Mouse (Mus musculus) frontal cortex, postnatal 36 days (tissue): ENCODE results near the gene Olfr285.
A peak's percentile ranks its signal among the peaks of the same experiment; 100 is the strongest.

Experiments
- DNase-seq, 2 experiments: peaks; one replicate each; pipeline ENCODE4 v3.0.0; 2022; ENCODE audit warnings: low spot score in 2 of 2

Olfr285 gene

DNA sequence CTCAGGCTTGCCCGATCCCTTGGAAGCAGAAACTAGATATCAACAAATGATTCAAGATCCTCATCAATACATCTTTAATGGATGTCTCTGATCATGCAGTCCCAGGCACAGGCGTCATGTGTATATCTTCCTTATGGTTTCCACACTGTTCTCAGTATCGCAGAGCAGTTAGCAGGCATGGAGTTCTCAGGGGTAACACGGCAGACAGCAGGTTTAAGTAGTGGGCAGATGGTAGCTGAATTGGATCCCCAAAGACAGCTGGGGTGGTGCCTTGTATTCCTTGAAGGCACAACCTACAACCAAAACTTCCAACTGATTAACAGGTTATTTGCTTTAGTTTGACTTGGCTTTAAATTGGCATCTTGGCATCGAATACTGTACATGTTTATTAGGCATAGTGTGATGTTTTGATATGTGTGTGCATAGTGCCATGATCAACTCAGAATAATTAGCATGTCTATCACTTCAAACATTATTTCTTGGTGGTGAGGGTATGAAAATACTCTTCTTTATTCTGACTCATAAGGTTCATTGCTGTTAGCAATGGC lies at the start of gene Olfr285:
Olfr285 (minus strand) TSS at position 177 of the 548 bp plus-strand sequence.
- DNase-seq, result no peak

DNA sequence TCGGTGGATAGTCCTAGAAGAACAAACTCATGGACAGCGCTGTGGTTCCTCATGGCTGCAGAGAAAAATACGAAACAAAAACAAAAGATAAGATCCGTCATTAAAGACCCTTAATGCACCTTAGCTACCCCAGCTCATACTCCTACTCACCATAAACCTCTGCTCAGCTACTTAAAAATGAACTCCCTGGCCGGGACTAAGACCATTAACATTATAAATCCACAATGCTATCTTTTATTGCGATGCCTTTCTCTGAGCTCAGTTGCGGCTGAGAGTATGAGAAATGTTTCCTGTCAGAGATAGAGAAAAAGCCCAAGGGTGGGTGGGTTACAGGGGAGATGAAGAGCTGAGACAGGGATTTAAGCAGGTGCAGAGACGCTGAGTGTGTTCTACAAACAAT lies 23.7 kb upstream of the Olfr285 start, which contains the start of gene Olfr284:
Olfr284 (minus strand) TSS at position 101 of the 400 bp plus-strand sequence.
- no peak for DNase-seq

DNA sequence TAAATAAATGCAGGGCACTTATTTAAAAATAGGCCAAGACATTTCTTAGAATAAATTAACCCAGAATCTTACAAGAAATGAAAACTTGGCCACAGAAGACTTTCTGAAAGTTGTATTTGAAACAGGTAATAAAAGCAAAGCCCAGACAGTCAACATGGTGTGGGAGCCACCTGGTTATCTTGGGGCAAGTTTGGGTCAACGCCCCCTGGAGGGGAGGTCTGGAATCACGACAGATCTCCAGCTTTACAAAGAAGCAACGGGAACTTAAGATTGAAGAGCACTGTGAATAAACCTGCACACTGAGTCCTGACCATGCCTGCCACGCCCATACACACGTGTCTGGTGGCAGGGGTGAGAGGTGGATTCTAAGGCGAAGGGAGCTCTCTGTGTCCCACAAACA lies 1.4 kb downstream of the Olfr285 start:
- no peak for DNase-seq

DNA sequence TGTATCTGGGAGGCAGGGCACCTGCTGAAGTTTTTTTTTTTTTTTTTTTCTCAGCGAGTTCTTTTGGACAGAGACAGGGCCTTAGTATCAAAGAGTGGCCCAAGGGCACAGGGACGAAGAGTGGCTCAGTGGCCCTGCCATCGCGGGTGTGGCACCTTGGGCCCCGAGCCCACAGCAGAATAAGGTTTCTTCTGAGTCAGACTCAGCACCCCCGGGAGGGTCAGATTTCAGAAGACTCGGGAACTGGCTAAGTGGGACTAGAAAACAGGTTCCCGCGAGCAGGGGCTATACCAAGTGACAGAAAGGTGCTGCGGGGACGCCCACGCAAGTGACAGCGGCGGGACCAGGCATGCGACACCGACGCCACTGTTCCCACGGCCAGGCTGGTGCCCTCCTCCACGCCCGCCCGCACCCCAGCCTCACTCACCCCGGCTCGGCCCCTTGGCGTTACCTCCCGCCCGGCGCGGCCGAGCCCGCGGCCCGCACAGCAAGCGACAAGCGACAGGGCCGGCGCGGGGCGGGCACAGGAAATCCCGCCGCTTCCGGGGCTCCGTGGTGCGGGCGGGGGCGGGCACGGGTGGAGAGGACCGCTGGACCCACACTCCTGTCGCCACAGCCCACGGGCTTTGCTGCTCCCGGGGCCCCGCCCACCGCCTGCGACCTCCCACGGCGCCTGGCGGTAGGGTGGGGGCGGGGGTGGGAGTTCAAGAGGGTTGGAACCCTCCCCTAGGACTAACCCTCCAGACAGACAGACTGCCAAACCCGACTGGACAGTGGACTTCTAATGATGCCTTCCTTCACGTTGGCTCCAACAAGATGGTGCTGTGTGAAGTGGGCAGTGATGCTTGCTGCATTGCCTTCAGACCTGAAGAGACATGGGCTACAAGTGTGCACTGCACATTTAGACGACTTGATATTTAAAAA lies 21.3 kb downstream of the Olfr285 start, which contains the start of gene Zfp641:
Zfp641 (minus strand) TSS at position 534 of the 924 bp plus-strand sequence.
- peak in 1 of 2 experiments; percentile 30 for DNase-seq

DNA sequence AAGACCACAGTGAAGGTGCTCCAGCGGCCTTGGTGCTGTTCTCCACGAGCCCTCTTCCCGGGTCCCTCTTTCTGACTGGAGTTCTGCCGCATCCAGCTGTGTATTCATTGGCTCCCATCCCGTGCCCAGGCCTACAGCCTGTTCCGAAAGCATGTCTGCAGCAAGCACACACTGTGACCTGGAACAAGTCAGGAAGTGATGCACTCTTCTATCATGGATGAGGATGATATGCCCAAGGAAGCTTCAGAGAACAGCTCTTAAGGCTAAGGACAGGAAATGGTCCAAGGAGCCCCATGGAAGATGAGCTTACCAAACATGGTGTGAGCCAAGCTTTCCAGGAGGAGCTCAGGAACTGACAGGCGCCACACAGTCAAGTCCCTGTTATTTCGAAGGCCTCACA lies 23.5 kb downstream of the Olfr285 start:
- no peak for DNase-seq

DNA sequence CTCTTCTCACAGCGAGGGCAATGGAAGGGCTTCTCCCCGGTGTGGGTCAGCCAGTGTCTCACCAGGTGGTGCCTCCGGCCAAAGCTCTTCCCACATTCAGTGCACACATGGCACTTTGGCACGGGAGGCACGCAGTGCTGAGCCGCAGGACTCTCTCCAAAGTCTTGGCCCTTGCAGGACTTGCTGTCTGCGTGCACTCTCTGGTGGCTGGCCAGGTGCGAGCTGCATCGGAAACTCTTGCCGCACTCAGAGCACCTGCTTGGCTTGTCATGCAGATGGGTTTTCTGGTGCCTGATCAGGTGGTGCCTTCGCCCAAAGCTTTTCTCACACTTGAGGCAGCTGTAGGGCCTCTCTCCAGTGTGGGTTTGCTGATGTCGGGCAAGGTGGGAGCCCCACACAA lies 28.6 kb downstream of the Olfr285 start:
- no peak for DNase-seq

DNA sequence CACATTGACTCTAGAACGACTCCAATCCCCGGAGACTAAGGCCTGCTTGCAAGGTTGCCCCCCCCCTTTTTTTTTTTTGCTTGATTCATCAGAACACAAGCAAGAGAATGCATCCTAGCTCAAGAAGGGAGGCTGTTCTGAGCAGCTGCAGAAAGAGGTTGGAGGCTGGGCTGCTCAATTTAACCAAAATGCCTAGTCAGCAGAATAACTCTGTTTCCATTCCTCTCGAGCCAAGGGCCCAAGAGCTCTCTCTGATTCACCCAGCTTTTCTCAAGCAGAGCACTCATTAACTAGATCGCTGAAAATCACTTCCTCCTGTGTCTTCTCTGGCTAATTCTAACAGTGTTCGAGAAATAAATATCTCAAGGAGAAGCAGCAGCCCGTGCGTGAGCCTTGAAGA lies 30.7 kb downstream of the Olfr285 start:
- no peak for DNase-seq
